Mouse (Mus musculus) testis, adult 2 months (tissue): Measurements from ENCODE around the gene Cdsn.

Experiments used
- CTCF ChIP-seq: fragments of 200-500 bp; IDR thresholded peaks from 2 replicates; pipeline ENCODE4 v1.5.1; 2012; ENCODE audit warnings: low read depth, mild to moderate bottlenecking, inconsistent platforms, low read length, moderate library complexity; ENCODE audit not compliant: control insufficient read depth, insufficient read depth, insufficient replicate concordance
- POLR2A ChIP-seq: fragments of 200-500 bp; IDR thresholded peaks from 2 replicates; pipeline ENCODE4 v1.6.1; 2012; ENCODE audit warnings: low read depth, mild to moderate bottlenecking, inconsistent platforms, low read length, moderate library complexity; ENCODE audit not compliant: control insufficient read depth

DNA sequence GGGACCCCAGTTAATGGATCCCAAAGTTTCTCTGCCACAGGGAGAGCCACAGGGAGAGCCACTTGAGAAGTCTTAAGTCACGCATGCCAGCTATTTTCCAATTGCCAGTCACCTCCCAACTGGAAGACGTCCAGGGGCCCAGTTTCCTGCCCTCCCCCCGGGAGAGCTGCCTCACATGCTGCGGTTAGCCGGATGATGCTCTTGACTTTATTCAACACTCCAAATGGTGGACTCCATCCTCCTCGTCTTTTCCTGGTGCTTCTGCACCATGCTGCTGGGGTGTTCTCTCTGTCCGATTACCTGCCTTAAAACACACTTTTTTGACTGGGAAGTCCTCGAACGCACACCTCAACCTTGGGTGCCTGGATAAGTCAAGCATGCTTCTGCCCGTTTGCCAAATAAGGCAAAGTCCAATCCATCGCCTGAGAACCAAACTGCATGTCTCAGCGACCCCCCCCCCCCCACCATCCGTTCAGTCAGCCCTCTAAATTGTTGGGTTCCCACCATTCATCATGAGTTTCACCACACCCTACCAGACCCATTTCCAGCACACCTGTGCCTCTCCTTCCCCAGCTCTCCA is 4.3 kb downstream of the Cdsn start:
- TF ChIP-seq CTCF (no peak), POLR2A (no peak)
